Mouse (Mus musculus): Measurements from ENCODE around the gene Mon1b. TPM values are rescaled to one million over a fixed set of nuclear protein-coding genes. Genes with fewer than 3 reads are reported as not detected.

Mon1b gene
- polyA plus RNA-seq, 1 experiment from 2014 or later: 6.3 TPM

- no peak for TF ChIP-seq CTCF (IDR thresholded peaks at IDR 0.05; ENCODE audit: low read depth)
- Histone ChIP-seq H3K27ac (no peak overlapping the region), H3K27me3 (ENCODE audit: insufficient read depth, low read length) (no peaks in the 10 kb centered on the region), H3K36me3 (ENCODE audit: insufficient read depth, low read length) (no peaks in the 10 kb centered on the region), H3K9me3 (replicated peaks; ENCODE audit: low read length) (no peaks in the 10 kb centered on the region), H3K4me1 (replicated peaks; ENCODE audit: insufficient read depth, low read length) (no peaks in the 10 kb centered on the region), H3K4me2 (ENCODE audit: low read length) (no peak overlapping the region), H3K4me3 (replicated peaks; ENCODE audit: low read depth, low read length) (no peak overlapping the region), H3K9ac (ENCODE audit: low read depth, low read length) (no peak overlapping the region)
- DNase-seq (ENCODE audit: low spot score): no peak
- WGBS: 84% methylated on average over 10 of the region's 10 CpGs
- ATAC-seq (replicated peaks; ENCODE audit: low FRiP score, low read depth): no peak
Measured at GRCm38 (mm10) chr8:113669924-113670323, 34.5 kb downstream of the Mon1b start.

- no peak overlapping the region for H3K9ac ChIP-seq (ENCODE audit: low read depth, low read length)
- WGBS: 63% methylated on average over 11 of the region's 11 CpGs
- no peak for TF ChIP-seq CTCF (IDR thresholded peaks at IDR 0.05; ENCODE audit: low read depth)
- no peaks in the 10 kb centered on the region for H3K9me3 ChIP-seq (replicated peaks; ENCODE audit: low read length)
- H3K36me3 ChIP-seq (ENCODE audit: insufficient read depth, low read length): no peaks in the 10 kb centered on the region
- no peaks in the 10 kb centered on the region for H3K4me1 ChIP-seq (replicated peaks; ENCODE audit: insufficient read depth, low read length)
- no peaks in the 10 kb centered on the region for H3K27me3 ChIP-seq (ENCODE audit: insufficient read depth, low read length)
- peak; percentile 12 for DNase-seq (ENCODE audit: low spot score)
- no peak overlapping the region for H3K4me3 ChIP-seq (replicated peaks; ENCODE audit: low read depth, low read length)
- no peak for ATAC-seq (replicated peaks; ENCODE audit: low FRiP score, low read depth)
- no peak overlapping the region for H3K27ac ChIP-seq
- H3K4me2 ChIP-seq (ENCODE audit: low read length): no peak overlapping the region
Measured at GRCm38 (mm10) chr8:113672599-113673255, 37.3 kb downstream of the Mon1b start.

GRCm38 (mm10) chr8:113673300-113673699 lies 37.9 kb downstream of the Mon1b start:
- Histone ChIP-seq H3K9ac (ENCODE audit: low read depth, low read length) (no peak overlapping the region), H3K27ac (no peak overlapping the region), H3K9me3 (replicated peaks; ENCODE audit: low read length) (no peaks in the 10 kb centered on the region), H3K36me3 (ENCODE audit: insufficient read depth, low read length) (no peaks in the 10 kb centered on the region), H3K4me2 (ENCODE audit: low read length) (no peak overlapping the region), H3K4me3 (replicated peaks; ENCODE audit: low read depth, low read length) (no peak overlapping the region), H3K27me3 (ENCODE audit: insufficient read depth, low read length) (no peaks in the 10 kb centered on the region), H3K4me1 (replicated peaks; ENCODE audit: insufficient read depth, low read length) (no peaks in the 10 kb centered on the region)
- ATAC-seq (replicated peaks; ENCODE audit: low FRiP score, low read depth) (no peak), DNase-seq (ENCODE audit: low spot score) (no peak)
- 67% methylated on average over 3 of the region's 3 CpGs for WGBS
- no peak for TF ChIP-seq CTCF (IDR thresholded peaks at IDR 0.05; ENCODE audit: low read depth)

- ATAC-seq (replicated peaks; ENCODE audit: low FRiP score, low read depth): no peak
- no peaks in the 10 kb centered on the region for H3K4me1 ChIP-seq (replicated peaks; ENCODE audit: insufficient read depth, low read length)
Measured at GRCm38 (mm10) chr8:113674611-113675010, 39.2 kb downstream of the Mon1b start.

GRCm38 (mm10) chr8:113675281-113675680 lies 39.9 kb downstream of the Mon1b start:
- 54% methylated on average over 2 of the region's 2 CpGs for WGBS

More at GRCm38 (mm10) chr8:113674611-113675010, 39.2 kb downstream of the Mon1b start:
- H3K9ac ChIP-seq (ENCODE audit: low read depth, low read length): no peak overlapping the region
- TF ChIP-seq CTCF (IDR thresholded peaks at IDR 0.05; ENCODE audit: low read depth): no peak
- no peak overlapping the region for H3K27ac ChIP-seq
- no peaks in the 10 kb centered on the region for H3K36me3 ChIP-seq (ENCODE audit: insufficient read depth, low read length)
- DNase-seq (ENCODE audit: low spot score): no peak
- no peaks in the 10 kb centered on the region for H3K27me3 ChIP-seq (ENCODE audit: insufficient read depth, low read length)
- H3K4me3 ChIP-seq (replicated peaks; ENCODE audit: low read depth, low read length): no peak overlapping the region
- WGBS: 64% methylated on average over 3 of the region's 3 CpGs
- no peak overlapping the region for H3K4me2 ChIP-seq (ENCODE audit: low read length)
- H3K9me3 ChIP-seq (replicated peaks; ENCODE audit: low read length): no peaks in the 10 kb centered on the region

GRCm38 (mm10) chr8:113676811-113677210 lies 41.4 kb downstream of the Mon1b start:
- Histone ChIP-seq H3K27me3 (ENCODE audit: insufficient read depth, low read length) (no peaks in the 10 kb centered on the region), H3K9me3 (replicated peaks; ENCODE audit: low read length) (no peaks in the 10 kb centered on the region), H3K9ac (ENCODE audit: low read depth, low read length) (no peak overlapping the region), H3K4me2 (ENCODE audit: low read length) (no peak overlapping the region), H3K4me1 (replicated peaks; ENCODE audit: insufficient read depth, low read length) (no peaks in the 10 kb centered on the region), H3K27ac (no peak overlapping the region), H3K36me3 (ENCODE audit: insufficient read depth, low read length) (no peaks in the 10 kb centered on the region), H3K4me3 (replicated peaks; ENCODE audit: low read depth, low read length) (no peak overlapping the region)
- TF ChIP-seq CTCF (IDR thresholded peaks at IDR 0.05; ENCODE audit: low read depth): no peak
- DNase-seq (ENCODE audit: low spot score) (no peak), ATAC-seq (replicated peaks; ENCODE audit: low FRiP score, low read depth) (no peak)
- WGBS: 82% methylated on average over 1 of the region's 1 CpGs

More at GRCm38 (mm10) chr8:113675281-113675680, 39.9 kb downstream of the Mon1b start:
- ATAC-seq (replicated peaks; ENCODE audit: low FRiP score, low read depth) (no peak), DNase-seq (ENCODE audit: low spot score) (peak; percentile 15)
- no peak for TF ChIP-seq CTCF (IDR thresholded peaks at IDR 0.05; ENCODE audit: low read depth)
- H3K4me3 ChIP-seq (replicated peaks; ENCODE audit: low read depth, low read length): no peak overlapping the region
- no peak overlapping the region for H3K9ac ChIP-seq (ENCODE audit: low read depth, low read length)
- no peaks in the 10 kb centered on the region for H3K27me3 ChIP-seq (ENCODE audit: insufficient read depth, low read length)
- H3K27ac ChIP-seq: no peak overlapping the region
- H3K4me2 ChIP-seq (ENCODE audit: low read length): no peak overlapping the region
- H3K4me1 ChIP-seq (replicated peaks; ENCODE audit: insufficient read depth, low read length): no peaks in the 10 kb centered on the region
- H3K36me3 ChIP-seq (ENCODE audit: insufficient read depth, low read length): no peaks in the 10 kb centered on the region
- H3K9me3 ChIP-seq (replicated peaks; ENCODE audit: low read length): no peaks in the 10 kb centered on the region

- no peak overlapping the region for H3K27ac ChIP-seq
Measured at GRCm38 (mm10) chr8:113679361-113679760, 44.0 kb downstream of the Mon1b start.

More at GRCm38 (mm10) chr8:113679361-113679760, 44.0 kb downstream of the Mon1b start:
- no peaks in the 10 kb centered on the region for H3K27me3 ChIP-seq (ENCODE audit: insufficient read depth, low read length)
- H3K9ac ChIP-seq (ENCODE audit: low read depth, low read length): no peak overlapping the region
- H3K36me3 ChIP-seq (ENCODE audit: insufficient read depth, low read length): no peaks in the 10 kb centered on the region
- no peaks in the 10 kb centered on the region for H3K9me3 ChIP-seq (replicated peaks; ENCODE audit: low read length)
- no peaks in the 10 kb centered on the region for H3K4me1 ChIP-seq (replicated peaks; ENCODE audit: insufficient read depth, low read length)
- WGBS: 52% methylated on average over 3 of the region's 3 CpGs
- TF ChIP-seq CTCF (IDR thresholded peaks at IDR 0.05; ENCODE audit: low read depth): no peak
- no peak overlapping the region for H3K4me2 ChIP-seq (ENCODE audit: low read length)
- DNase-seq (ENCODE audit: low spot score) (no peak), ATAC-seq (replicated peaks; ENCODE audit: low FRiP score, low read depth) (no peak)
- no peak overlapping the region for H3K4me3 ChIP-seq (replicated peaks; ENCODE audit: low read depth, low read length)
